Mouse (Mus musculus) CH12F3 (cell line): ENCODE data around the gene Ctu2.

Experiments
- in situ Hi-C: fragments of 300-500 bp; cut with MboI; formaldehyde crosslinking; loops from 2 replicates; pipeline ENCODE4 v1.14.3; 2020; ENCODE audit warnings: low sequenced_read_pairs

Gene Ctu2

GRCm38 (mm10) chr8:122531312-122531711 lies 55.4 kb downstream of the Ctu2 start:
- in situ Hi-C loops, result no loop called here
